Mouse (Mus musculus) heart, postnatal 4 days (tissue): Measurements from ENCODE around the gene Mixl1. TPM values are rescaled to one million over a fixed set of nuclear protein-coding genes. Genes with fewer than 3 reads are reported as not detected.
A peak's percentile ranks its signal among the peaks of the same experiment; 100 is the strongest.

Experiments
- DNase-seq: peaks from one replicate; pipeline ENCODE4 v3.0.0; 2021
- total RNA-seq, 2 experiments: library from RNA; stranded (reverse); gene quantifications; 2 replicates each; pipeline ENCODE4 v1.2.3; 2021

The Mixl1 gene
- total RNA-seq: not detected

DNA sequence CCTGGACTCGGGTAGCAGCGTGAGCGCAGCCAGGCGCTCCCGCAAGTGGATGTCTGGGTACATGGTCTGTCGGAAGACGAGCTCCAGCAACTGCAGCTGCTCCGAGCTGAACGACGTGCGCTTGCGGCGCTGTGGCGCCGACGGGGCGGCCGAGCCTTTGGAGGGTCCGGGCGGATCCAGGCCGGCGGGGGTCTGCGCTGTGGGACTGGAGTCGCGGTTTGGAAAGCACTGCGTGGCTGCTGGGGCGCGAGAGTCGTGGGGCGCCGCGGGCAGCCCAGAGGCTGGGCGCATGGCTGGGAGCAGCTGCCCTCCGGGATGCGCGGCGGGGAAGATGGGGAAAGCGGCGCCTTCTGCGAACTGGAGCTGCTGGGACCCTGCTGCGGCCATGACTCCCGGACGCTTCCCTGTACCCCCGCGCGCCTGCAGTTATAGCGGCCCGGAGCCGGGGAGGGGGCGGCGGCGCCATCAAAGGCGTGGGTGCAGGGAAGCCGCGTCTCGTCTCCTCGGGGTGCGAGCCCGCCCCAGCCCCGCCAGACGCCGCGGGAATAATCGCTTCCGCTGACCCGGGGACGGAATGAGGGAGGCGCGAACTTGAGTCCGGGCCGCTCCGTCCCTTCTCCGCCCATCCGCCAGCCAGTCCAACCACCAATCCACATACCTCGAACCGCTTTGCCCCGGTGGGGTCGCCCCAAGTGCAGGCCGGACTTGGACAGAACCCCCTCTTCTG lies at the start of gene Mixl1:
Mixl1 (minus strand) TSS at position 409 of the 727 bp plus-strand sequence.
- peak; percentile 12 for DNase-seq

DNA sequence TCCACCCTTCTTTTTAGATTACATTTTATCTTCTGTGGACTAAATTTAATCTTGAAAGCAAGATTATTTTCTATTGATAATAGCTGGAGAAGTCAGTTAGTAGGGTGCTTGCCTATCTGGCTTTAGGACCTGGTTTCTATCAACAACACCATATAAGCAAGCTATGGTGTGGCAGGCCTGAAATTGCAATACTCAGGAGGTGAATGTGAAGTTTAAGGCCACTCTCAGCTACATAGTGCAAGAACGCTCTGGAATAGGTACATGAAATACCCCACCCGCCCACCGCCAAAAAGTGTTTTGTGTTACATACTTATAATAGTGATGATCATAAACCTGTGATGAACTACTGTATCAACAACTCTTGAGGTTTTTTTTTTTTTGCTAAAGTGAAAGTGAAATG lies 32.4 kb upstream of the Mixl1 start:
- DNase-seq: no peak

DNA sequence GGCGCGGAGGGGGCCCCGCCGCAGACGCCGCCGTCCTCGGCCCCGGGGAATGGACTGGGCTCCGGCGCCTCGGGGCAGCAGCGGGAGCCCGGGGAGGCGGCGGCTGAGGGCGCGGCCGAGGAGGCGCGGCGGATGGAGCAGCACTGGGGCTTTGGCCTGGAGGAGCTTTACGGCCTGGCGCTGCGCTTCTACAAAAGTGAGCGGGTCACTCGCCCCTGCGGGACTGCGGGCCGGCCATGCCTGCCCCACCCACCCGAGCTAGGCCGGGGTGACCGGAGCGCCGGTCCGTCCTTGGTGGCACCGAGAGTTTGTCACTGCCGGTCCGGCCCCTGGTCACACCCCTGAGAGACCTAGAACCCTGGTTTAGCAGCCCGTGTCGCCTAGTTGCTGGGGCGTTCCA lies 29.3 kb upstream of the Mixl1 start:
- DNase-seq: no peak

DNA sequence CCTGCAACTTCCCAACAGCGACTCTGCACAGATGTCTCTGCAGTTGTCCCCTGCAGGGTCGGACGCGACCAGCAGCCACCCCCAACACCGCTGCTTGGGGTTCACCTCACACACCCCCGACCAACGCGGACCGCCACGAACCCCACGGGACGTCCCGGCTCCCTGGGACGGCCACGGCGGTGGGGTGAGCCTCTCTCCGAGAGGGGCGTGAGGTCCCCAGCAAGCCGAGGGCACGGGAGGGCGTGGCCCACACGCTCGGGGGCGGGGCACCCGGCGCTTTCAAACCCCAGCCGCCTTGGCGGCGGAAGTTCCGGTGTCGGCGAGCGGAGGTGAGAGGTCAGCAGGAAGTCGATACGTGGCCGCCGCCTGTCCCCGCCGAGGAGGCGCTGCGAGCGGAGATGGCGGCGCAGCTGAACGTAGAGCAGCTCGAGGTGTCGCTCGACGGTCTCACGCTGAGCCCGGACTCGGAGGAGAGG lies 28.9 kb upstream of the Mixl1 start, which contains the start of gene Acbd3:
Acbd3 (plus strand) TSS at position 340 of the 476 bp plus-strand sequence.
- DNase-seq: peak; percentile 95

DNA sequence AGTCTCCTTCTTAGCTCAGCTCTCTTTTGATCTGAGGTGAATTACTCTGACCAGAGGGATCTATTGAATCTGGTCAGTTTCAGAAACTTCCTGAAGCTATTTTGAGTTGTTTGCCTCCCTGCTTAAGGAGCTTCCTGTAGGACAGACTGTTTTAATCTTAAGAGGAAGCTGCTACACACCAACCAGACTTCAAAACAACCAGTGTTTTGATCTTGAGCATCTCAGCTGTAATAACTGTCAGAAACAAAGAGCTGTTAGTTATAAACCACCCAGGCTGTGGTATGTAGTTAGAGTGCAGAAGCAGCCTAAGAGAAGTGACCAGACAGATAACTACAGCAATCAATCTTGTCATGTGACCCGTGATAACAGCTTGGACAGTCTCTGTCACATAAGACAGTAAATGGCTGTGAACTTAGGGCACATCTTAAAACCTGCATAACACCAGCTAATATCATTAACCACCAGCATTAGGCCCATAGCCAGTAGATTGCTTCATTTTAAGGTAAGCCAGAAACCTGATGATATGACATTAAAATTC lies 26.9 kb upstream of the Mixl1 start:
- no peak for DNase-seq

DNA sequence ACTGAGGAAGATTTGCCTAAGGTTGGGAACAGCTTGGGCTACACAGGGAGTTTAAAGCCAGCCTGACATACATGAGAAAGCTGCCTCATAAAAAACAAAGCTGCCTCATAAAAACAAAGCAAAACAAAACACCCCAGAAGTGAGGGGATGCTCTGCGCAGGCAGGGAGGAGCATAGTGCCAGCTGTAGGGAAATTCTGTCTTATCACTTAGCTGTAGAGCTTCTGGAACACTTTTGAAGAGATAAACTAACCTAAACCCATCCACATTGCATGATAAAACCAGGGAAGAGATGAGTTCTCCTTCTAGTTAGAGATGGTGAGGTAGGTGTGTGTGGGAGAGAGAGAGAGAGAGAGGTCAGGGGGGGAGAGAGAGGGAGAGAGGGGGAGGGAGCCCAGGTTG lies 25.8 kb upstream of the Mixl1 start:
- no peak for DNase-seq

DNA sequence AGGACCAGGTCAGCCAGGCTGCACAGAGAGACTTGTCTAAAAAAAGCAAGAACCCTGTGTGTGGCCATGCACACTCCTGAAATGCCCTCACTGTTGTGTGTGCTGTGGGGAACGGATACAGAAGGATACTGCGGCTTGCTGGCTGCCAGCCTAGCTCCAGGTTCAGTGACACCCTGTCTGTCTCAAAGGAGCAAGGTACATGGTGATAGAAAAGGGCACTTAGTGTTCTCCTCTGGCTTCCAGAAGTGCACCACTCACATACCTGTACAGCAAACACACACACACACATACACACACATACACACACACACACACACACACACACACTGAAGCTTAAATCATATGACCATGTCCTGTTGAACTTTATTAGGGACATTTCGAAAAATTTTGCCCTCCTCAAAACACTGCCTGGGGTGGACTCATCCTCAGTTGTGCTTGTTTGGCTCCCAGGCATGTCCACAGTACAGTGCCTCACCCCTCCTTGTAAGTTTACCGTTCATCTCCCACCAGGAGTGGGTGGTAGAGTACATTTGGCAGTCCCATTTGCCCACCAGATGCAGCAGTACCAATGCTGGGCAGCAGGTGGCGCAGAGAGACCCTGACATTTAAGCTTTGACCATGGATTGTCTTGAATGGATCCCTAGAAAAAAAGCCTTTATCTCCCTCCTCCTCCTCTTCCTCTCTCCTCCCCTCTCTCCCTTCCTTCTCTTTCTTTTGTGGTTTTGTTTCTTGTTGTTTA lies 23.3 kb upstream of the Mixl1 start:
- peak; percentile 93 for DNase-seq

DNA sequence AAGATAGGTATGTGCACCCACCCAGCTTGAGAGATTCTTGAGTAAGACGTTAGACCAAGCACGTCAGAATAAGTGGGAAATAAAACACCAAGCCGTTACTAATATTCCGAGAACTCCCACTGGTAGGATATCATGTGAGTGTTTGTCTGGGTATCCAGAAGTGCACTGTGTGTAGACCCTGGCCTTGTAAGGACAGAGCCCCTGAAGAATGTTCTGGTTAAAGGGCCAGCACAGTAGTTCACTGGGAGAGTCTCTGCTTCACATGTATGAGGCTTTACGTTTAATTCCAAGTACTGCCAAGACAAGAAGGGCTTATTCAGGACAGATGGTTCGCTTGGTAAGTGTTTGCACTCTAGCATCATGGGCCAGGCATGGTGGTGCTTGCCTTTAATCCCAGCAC lies 22.6 kb upstream of the Mixl1 start:
- no peak for DNase-seq

DNA sequence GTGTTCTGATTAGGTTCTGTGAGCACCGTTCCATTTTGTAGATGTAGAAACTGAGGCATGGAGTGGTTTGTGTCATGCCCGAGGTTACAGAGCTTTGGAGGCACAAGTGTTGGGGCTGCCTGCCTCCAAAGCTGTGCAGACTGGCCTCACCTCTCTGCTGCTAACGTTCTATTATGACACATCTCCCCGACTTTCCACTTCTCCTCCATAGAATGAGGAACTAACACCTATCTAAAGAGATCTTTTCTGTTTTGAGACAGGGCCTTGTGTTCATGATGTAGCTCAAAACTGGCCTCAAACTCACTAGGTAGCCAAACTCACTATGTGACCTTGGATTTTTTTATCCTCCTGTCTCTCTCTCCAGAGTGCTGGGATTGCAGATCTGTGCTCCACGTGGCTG lies 21.9 kb upstream of the Mixl1 start:
- no peak for DNase-seq

DNA sequence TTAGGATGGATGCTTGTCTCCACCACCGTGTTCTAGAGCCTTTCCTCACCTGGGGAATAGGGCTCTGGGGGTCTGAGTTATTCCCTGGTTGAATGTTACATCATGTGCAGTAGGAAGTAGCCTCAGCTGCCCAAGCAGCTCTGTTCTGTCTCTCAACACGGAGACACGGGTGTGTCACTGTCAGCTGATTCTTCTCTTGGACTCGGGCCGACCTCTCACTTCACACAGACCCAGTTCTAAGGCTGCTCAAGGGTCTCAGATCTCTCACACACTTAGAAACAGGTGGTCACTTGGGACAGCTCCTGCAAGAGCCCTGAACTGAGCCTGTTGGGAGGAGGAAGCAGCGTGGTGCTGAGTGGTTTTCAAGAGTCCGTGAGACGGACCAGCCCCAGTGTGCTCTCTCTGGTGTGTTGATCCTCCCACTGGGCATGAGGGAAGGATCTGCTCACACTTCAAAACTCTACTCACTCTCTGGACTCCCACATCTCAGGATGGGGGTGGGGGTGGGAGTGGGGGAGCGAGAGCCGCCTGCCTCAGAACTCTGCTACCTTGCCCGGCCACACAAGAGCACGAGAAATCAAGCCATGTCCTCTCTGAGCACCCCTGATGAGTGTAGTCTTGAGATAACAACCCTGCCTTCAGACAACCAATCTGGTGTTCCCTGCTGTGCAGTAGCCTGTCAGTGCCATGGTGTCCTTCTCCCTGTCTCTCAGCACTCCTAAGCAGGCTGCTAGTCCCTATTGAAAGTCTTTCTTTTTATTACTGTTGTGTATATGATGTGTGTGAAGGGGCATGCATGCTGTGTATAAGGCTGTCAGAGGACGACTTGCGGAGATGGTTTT lies 12.3 kb upstream of the Mixl1 start:
- DNase-seq: no peak

DNA sequence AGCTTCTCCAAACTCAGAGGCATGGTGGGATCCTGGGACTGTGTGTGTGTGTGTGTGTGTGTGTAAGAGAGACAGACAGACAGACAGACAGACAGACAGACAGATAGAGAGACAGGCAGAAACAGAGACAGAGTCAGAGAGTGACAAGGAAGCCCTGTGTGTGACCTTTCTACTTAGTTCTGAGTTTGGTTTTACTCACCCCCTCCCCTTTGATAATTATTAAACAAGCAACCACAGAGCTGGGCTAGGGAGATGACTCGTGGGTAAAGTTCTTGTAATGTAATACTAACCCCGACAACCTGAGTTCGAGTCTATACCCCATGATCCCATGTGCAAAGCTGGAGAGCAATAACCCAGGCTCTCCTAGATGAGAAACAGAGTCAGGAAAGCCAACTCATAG lies 11.0 kb upstream of the Mixl1 start:
- no peak for DNase-seq

DNA sequence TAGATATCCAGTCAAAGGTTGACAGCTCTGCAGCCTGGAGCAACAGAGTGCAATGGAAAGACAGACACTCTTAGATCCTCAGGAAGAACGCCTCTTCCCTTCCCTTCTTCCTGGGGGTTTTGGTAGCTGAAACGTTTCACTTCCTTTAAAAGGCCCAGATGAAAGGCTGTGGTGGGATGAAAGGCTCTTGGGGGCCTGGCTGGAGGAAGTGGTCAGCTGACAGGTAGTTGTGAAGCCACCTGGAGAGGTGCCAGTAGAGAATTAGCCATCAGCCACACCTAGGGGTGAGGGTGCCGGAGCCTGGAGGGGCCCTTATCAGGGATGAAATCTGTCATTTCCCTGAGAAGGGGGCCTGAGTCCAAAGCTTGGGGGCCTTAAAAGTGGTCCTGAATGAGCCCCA lies 10.5 kb upstream of the Mixl1 start:
- DNase-seq: no peak

DNA sequence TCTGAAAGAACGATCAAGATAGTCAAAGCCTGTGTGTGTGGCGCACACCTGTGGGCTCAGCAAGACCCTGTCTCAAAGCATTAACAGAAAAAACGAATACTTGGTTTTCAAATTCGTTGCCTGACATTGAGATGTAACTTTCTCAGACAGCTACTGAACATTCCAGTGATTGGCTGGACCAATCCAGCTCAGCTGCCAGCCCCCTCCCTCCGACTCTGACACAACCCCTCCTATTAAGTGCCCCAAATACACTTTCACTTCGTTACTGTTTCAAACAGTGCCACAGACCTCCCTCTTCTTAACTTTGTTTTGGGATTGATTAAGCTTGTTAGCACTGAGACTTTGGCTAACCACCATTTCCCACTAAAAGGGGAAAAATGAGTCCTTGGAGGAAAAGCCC lies 6.6 kb upstream of the Mixl1 start:
- peak; percentile 14 for DNase-seq

DNA sequence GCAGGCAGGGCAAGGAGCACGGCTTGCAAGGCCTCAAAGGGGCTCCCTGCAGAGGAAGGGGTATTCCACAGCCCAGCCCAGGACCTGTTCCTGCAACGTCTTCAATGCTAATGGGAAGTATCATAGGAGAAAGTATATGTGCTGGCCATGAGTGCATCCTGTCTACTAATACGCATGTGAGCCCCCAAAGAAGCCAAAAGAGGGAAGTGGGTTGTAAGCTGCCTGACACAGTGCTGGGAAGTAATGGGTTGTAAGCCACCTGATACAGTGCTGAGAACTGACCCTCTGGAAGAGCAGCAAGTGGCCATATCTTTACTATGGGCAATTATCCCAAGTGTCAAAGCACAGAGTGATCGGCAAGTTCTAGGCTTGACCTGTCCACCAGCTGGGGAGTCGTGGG lies 1.2 kb upstream of the Mixl1 start:
- no peak for DNase-seq

DNA sequence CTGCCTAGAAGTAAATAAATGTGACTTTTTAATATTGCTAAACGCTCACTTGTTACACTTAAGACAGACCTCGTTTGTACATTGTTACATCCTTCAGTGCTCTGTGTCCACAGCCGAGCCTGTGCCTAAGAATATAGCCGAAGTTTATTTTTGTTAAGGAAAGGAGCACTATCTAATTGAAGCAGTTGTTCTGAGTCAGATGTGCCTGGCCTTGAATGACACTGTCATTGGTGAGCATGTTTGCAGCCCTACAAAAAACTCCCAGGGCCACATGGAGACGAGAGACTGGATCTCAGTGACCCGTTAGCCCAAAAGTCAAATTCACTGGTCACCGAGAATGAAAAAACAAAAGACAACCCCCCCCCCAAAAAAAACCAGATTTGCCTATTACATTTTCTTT lies 5.5 kb downstream of the Mixl1 start:
- DNase-seq: no peak

Other genes starting within 250 kb of the Mixl1 start
- 1 to 10 TPM in 1 of 2 experiments, under 1 TPM in 1; 0.74 to 1.6 TPM for gene Stum, start 213.5 kb downstream of the Mixl1 start, total RNA-seq
- 100 to 1,000 TPM in 1 of 2 experiments, 10 to 100 TPM in 1; 88.6 to 100 TPM for gene Parp1, start 128.1 kb downstream of the Mixl1 start, total RNA-seq
- gene Lin9, start 55.9 kb downstream of the Mixl1 start, total RNA-seq: 10 to 100 TPM; 11.3 to 12.0 TPM
- 10 to 100 TPM; 35.8 to 36.5 TPM for gene Acbd3, start 29.0 kb upstream of the Mixl1 start, total RNA-seq
- gene H3f3a, start 116.9 kb upstream of the Mixl1 start, total RNA-seq: 1,000 to 10,000 TPM in 1 of 2 experiments, 100 to 1,000 TPM in 1; 959 to 1,008 TPM
- gene Sde2, start 154.1 kb upstream of the Mixl1 start, total RNA-seq: 10 to 100 TPM; 17.7 to 19.8 TPM
- gene Lefty2, start 196.1 kb upstream of the Mixl1 start, total RNA-seq: not detected
- gene Pycr2, start 207.3 kb upstream of the Mixl1 start, total RNA-seq: 10 to 100 TPM; 16.1 to 18.8 TPM
- gene Lefty1, start 238.0 kb upstream of the Mixl1 start, total RNA-seq: under 1 TPM; 0.48 to 0.79 TPM
- gene Tmem63a, start 245.3 kb upstream of the Mixl1 start, total RNA-seq: 10 to 100 TPM; 17.7 to 18.0 TPM